Mouse (Mus musculus) left cerebral cortex, postnatal 25 days (tissue): ENCODE data around the gene Wap. TPM values are rescaled to one million over a fixed set of nuclear protein-coding genes. Genes with fewer than 3 reads are reported as not detected.
A peak's percentile ranks its signal among the peaks of the same experiment; 100 is the strongest.
"Not testable (repeated sequence)": the region's sequence is repeated elsewhere in the genome, so short reads cannot be mapped to it uniquely, and the experiment has no call there.

Source experiments
- DNase-seq, 2 experiments: peaks; one replicate each; pipeline ENCODE4 v3.0.0; 2022; ENCODE audit warnings: low spot score in 2 of 2, mixed read lengths in 1 of 2
- intact Hi-C: fragments of 180-260 bp; cut with DNase I; formaldehyde crosslinking; loops from one replicate; pipeline ENCODE4 v1.15.1; 2025
- total RNA-seq, 2 experiments: library from RNA; stranded (reverse); gene quantifications; 2 replicates each; pipeline ENCODE4 v1.2.3; 2021

Wap gene
- not detected for total RNA-seq

DNA sequence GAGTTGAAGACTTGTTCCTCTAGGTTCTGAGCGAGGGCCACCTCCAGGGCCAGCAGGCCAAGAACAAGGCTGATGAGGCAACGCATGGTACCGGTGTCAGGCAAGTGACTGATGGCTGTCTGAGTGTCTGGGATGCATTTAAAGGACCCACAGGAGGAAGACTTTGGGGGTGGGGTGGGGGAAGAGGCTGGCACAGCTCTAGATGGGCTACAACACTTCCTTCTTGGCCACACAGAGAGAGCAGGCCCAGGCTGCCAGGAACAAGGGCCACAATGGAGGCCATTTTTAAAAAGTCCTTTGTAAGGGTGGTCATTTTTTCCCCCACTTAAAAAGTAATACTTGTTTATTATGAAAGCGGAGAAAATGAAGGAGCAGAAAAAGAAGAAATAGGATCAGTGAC lies at the start of gene Wap:
Gene Wap (minus strand): TSS at position 101 of the 400 bp plus-strand sequence.
- intact Hi-C loops, result no loop called here
- DNase-seq, result no peak

DNA sequence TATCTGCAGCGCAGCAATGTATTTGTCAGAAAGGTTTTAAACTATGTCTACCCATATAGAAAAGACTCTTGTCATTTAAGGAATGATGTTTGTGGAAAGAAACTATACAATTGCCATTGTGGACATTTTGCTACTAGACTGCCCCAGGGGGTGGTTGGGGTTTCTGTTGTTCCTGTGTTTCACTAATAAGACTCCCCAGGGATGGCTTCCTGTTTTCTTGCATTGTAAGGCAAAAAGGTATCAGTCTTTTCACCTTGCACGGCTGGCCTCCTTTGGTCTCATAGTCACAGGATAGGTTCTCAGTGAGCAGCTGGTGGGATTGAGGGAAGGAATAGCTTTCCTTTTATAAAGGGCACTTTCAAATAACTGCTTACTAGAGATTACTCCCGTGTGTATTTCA lies 46.3 kb upstream of the Wap start:
- DNase-seq, result no peak
- intact Hi-C loops, result no loop called here

DNA sequence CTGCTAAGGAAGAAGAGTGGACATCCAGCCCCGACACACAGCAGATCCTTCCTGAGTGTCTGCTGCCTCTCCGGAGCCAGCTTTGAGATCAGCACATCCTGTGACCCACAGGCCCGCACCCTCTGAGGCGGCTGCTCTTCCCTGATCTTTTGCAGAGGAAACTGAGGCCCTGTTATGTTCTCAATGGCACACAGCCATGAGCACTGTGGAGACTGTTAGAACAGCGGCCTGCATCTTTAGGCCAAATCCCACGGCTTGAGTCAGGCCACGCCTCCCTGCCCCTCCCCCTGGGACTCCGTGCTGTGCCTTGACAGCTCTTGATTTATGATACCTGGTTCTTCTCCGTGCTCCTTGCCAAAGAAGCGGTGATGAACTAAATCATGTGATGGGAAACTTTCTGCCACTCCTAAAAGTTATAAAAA lies 42.0 kb upstream of the Wap start:
- intact Hi-C loops, result no loop called here

DNA sequence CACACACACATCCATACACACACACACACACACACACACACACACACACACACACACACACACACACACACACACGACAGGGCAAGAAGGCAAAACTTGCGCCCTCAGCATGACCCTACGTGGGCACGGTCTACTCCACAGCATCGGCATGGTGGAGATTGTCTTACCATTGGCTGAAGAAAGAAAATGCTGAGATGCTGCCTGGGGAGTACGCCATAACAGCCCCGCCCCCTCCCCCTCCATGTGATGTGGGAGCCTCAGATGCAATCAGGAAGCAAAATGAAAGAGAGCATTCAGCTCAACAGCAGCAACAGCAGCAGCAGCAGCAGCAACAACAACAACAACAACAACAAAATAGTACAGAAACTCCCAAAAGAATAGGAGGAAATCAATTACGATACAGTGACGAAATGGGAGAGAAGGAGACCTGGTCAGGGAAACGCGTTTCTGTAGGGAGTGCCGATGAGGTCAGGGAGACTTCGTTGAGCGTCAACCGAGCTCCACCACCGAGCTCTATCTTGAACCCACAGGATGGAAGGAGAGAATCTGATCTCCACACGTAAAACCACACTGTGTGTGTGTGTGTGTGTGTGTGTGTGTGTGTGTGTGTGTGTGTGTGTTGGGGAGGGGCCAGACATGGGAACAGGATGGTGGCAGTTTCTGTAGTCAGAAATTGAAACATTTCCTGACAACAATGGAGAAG lies 41.4 kb upstream of the Wap start:
- intact Hi-C loops, result loop anchor here (5.0 kb wide), 1 partner anchor 87 kb away; no protein-coding TSS in a partner anchor
- DNase-seq, result no peak

More for the DNA sequence above, 42.0 kb upstream of the Wap start:
- DNase-seq, result no peak

DNA sequence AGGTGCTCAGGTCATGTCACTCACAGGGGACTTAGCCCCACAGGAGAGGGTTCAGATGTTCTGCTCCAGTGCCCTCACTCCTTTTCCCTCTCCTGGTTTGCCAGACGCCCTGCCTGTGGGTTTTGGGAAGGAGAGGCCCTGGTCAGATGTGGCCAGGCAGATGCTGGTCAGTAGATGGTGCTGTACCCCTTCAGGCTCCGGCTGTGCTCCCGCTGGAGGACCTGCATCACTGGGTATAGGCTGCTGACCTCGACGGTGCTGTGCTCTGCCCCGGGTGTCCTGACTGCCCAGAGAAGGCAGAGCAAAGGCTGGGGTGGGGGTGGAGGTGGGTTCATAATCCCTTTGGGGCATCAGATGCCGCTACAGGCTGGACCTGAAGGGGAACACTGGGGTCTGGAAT lies 39.1 kb upstream of the Wap start:
- intact Hi-C loops, result loop anchor here (5.0 kb wide), 1 partner anchor 90 kb away; no protein-coding TSS in a partner anchor
- no peak for DNase-seq

DNA sequence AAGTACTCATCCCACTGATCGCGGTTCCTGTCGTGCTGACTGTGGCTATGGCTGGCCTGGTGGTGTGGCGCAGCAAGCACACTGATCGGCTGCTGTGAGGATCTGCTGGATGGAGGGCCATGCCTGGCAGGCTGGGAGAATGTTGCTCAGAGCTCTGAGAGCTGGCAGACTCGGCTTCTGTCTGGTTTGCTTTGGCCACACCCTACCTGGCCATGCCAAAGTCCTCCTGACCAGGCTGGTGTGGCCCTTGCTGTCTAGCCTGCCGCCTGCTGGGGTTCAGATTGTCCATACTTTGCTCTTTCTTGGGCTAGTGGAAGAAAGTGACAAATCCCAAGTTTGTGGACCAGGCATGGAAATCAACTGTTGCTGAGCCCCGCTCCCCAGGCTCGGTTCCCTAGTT lies 38.2 kb upstream of the Wap start:
- no peak for DNase-seq
- intact Hi-C loops, result loop anchor here (5.0 kb wide), 1 partner anchor 91 kb away; no protein-coding TSS in a partner anchor

DNA sequence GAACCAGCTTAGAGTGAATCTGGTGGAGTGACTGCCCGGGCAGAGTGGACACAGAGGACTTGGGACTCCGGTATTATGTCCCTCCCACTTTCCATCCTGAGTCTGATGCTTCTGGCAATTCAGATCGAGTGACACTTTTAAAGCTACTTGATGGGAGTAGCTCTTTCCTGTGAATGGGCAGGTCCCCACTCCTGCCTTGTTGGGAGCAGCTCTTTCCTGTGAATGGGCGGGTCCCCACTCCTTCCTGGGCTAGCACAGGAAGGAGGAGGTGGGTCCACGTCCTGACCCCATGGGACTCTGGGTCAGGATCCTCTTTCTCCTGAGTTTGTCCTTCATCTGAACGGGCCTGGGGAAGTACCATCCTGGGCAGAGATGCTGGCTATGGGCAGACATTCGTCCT lies 37.0 kb upstream of the Wap start:
- no peak for DNase-seq
- intact Hi-C loops, result loop anchor here (5.0 kb wide), 1 partner anchor 92 kb away; no protein-coding TSS in a partner anchor

DNA sequence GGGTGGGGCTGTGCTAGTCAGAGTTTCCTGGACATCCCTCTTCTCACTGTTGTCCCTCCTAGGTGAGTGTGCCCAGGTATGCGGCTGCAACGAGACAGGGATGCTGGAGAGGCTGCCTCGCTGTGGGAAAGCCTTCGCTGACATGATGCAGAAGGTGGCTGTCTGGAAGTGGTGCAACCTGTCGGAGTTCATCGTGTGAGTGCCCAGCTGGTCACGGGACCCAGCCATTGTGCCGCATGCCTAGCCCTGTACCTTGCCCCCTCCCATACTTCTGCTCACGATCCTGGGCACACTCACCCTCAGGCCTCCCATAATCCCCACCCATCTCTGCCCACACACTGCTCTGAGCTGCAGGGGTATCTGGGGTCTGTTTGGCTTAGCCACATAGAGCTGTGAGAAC lies 36.3 kb upstream of the Wap start:
- intact Hi-C loops, result loop anchor here (5.0 kb wide), 1 partner anchor 93 kb away; no protein-coding TSS in a partner anchor
- no peak for DNase-seq

DNA sequence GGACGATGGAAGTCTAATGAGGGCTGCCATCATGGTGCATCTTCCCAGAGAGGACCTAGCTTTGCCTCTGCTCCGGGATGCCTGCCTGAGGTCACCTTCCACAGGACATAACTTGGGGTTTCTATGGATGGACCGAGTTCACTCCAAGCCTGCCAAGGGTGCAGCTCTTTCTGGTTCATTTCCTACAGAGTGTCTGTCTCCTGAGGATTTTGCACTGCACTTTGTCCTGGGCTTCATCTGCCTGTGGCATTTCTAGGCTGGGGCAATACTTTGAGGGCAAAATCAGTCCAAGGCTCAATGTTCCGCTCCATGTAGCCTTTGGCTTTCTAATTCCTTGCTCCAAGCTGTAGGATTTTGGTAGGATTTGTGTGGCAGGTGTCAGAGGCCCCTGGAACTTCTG lies 32.4 kb upstream of the Wap start:
- intact Hi-C loops, result no loop called here
- DNase-seq, result no peak

DNA sequence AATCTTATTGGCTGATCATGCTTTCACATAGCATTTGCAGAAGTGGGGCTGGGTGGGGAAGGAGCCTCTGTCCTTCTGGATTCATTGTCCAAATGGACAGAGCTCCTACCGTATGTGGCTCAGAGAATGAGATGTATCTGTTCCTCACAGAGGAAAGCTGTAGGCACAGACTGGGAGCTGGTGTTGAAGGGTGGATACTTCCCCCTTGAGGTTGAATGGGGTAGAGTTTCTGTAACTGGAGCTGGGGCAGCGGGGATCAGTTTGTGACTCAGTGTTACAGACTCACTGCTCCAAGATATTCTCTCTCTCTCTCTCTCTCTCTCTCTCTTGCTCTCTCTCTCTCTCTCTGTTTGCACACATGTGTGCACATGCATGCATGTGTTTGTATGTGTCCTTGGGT lies 31.6 kb upstream of the Wap start:
- intact Hi-C loops, result no loop called here
- DNase-seq, result no peak

DNA sequence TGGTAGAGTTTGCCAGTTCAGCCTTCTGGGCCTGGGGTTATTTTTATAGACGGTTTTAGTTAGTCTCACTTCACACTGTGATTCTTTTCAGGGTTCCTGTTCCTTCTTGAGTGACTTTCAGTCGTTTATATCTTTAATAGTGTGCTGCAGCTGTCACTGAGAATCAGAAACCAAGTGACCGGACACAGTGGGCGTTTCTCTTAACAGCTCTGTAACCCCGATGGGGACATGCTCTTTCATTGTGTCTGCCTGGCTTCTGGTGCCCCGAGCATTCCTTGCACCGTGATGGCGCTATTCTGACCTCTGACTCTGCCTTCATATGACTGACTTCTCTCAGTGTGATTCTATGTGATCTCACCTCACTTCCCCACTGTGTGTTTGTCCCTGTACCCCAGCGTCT lies 30.6 kb upstream of the Wap start:
- intact Hi-C loops, result no loop called here
- peak in 1 of 2 experiments; percentile 29 for DNase-seq

DNA sequence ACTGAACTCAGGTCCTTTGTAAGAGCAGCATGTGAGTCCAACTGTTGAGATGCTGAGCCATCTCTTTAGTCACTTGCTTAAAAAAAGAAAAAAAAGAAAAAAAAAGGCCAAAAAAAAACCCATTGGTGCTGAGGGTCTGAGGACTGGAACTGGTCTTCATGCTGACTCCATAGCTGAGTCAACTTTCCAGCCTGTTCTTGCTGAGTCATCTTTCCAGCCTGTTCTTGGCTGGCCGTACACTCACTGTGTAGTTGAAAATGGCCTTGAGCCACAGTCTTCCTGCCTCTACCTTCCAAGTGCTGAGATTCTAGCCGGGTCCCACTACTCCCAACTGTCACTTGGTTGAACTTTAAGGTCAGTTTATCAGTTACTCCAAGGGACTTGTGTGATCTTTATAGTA lies 28.2 kb upstream of the Wap start:
- DNase-seq, result no peak
- intact Hi-C loops, result no loop called here

DNA sequence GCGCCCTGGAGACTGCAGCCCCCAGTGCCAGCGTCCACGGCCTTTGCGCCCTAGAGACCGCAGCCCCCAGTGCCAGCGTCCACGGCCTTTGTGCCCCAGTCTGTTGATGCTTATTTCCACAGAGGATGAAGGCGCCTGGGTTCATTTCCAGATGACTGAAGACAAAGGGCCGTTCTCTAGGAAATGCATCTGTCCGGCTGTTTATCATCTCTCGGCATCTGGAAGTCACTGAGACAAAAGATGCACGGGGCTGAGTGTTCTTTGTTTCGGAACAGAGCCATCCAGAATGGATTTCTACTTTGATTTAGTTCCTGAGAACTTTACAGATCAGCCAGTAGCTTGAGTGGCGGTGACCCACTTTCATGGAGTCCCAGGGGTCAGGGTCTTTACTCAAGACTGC lies 22.8 kb upstream of the Wap start:
- DNase-seq, result no peak
- intact Hi-C loops, result no loop called here

DNA sequence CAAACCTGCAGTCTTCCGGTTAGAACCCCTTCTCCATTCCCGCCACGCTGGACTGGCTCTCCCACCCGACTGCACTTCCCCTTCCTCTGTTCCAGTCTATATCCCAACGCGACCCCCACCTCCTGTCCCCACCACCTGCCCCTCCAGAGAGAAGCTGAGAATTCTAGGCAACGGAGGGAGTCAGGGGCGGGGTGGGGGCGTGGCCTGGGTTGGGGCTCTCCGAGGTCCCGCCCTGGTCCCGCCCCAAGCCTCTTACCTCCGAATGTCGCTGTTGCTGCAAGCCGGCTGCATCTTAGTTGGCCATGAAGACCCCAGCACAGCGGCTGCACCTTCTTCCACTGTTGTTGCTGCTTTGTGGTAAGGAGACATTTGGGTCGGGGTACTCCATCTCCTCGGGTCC lies 19.8 kb upstream of the Wap start, which contains the start of gene Ramp3:
Gene Ramp3 (plus strand): TSS at position 251 of the 400 bp plus-strand sequence.
- intact Hi-C loops, result loop anchor here (5.0 to 10.0 kb wide), 4 partner anchors 407 to 544 kb away; partner anchors contain the start of gene Adcy1
- DNase-seq, result no peak

DNA sequence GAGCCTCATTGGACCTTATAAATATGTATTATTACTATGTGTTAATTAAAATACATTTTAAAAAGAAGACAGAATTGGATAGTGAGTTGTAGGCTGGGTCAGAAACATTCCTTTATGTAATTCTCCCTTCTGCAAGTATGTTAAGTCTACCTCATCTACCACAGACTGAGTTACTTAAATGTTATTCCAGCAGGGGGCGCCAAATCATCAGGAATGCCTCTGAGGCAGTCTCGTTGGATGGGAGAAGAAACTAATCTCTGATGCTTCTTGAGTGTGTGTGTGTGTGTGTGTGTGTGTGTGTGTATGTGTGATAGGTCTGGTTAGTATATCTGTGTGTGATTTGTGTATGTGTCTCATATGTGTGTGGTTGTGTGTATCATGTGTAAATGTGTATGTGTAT lies 16.5 kb upstream of the Wap start:
- peak; percentile 89 to 94 for DNase-seq
- intact Hi-C loops, result loop anchor here (1.0 to 10.0 kb wide), 5 partner anchors 114 to 547 kb away; partner anchors contain the start of gene Adcy1

DNA sequence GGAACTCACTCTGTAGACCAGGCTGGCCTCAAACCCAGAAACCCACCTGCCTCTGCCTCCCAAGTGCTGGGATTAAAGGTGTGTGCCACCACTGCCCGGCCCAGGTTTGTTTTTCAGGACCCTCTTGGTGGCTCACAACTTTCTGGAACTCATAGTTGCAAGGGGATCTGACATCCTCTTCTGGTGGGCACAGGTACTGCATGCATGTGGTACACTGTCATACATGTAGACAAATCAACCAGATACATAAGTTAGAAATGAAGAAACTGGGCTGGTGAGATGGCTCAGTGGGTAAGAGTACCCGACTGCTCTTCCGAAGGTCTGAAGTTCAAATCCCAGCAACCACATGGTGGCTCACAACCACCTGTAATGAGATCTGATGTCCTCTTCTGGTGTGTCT lies 14.5 kb upstream of the Wap start:
- DNase-seq, result not testable (repeated sequence)
- intact Hi-C loops, result loop anchor here (10.0 kb wide), 1 partner anchor 412 kb away; the partner anchor contains the start of gene Adcy1

DNA sequence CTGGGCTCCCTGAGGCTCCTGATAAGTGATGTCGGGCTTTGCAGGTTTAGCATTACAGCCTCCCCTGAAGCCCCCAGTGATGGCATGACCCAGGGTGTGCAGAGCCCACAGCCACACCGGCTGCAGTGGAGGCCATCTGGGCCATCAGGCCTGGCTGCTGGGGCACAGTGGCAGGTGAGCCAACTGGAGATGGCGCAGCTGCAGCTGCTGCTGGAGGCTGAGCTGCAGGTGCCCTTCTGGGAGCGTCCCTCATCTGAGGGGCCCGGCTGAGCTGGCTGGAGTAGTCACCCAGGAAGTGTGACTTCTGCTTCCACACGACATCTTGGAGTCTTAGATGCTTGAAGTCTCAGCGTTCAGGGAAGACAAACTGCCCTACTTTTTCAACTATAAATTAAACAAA lies 12.1 kb upstream of the Wap start:
- no peak for DNase-seq
- intact Hi-C loops, result loop anchor here (10.0 kb wide), 1 partner anchor 414 kb away; the partner anchor contains the start of gene Adcy1

DNA sequence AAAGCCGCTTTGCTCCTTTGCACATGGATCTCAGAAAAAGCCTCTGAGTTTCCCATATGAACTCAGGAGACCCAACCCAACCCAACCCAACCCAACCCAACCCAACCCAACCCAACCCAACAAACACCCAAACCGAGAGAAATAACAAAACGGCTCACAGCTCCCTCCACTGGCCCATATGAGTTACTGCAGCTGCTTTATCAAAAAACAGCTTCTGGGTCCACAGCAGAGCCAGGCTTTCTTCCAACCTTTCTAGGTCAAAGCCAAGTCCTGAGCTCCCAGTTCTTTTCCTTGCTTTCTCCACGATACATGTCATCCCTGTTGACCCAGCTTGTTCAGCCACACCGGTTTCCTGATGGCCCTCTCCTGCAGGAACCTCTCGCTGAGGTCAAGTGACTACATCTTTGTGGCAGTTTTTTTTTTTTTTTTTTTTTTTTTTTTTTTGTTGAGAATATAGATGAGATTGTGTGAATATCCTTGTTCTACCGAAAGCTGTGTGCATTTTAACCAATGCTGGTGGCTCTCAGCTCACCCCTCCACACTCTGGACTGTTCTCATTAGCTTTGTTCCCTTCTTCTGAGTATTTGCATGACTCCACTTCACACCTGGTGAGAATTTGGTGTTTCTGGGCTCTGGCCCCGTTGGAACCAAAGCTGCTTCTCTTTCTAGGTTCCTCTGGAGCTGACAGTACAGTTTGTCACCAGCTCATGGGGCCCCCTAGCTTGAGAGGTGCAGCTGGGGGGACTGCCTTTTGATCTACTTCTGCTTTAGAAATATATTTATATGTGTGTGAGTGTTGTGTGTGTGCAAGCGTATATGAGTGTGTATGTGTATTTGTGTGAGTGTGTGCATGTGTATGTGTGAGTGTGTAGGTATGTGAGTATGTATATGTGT lies 9.6 kb upstream of the Wap start:
- DNase-seq, result no peak
- intact Hi-C loops, result no loop called here

DNA sequence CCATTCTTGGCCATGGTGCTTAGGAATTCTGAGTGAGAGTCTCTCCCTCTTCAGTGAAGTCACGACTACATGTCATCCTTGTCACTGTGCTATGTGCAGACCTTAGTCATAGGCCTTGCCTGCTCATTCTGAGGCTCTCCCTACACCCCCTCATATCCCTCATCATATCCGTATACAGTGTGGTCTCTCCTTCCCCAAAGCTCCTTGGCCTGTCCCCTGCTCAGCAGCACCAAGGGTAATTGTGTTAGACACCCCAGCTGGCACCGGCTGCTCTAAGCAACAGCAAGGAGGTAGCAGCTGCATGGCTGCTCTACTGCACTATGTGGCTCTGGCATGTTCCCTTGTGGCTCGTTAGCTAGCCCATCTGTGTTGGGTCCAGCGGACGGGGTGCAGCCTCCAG lies 6.1 kb upstream of the Wap start:
- DNase-seq, result peak in 1 of 2 experiments; percentile 32

DNA sequence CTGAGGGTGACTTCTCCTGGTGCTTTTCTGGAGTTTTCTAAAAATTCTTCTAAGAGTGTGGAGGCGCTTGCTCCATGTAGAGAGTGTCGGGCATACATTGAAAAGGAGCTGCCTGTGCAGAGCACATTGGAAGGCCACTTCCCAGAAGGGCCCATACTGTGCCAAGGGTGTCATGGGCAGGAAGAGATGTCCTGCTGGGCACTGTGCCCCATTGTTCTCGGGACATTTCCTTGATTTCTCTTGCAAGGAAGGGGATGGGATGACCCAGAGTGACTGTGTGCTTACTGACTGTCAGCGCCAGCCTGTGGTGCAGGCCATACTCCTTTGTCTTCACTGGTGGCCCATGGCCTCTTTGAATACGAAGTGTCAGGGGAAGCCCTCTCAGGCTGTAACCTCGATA lies 635 bp upstream of the Wap start:
- intact Hi-C loops, result no loop called here

More for the DNA sequence above, 6.1 kb upstream of the Wap start:
- intact Hi-C loops, result no loop called here

More for the DNA sequence above, 635 bp upstream of the Wap start:
- DNase-seq, result no peak
